Mouse (Mus musculus): ENCODE measurements around the gene Sult1b1. TPM values are rescaled to one million over a fixed set of nuclear protein-coding genes. Genes with fewer than 3 reads are reported as not detected.

Gene Sult1b1
- total and polyA plus RNA-seq, 3 experiments, result not detected

GRCm38 (mm10) chr5:87567306-87567705, 29.3 kb upstream of the Sult1b1 start:
- in situ Hi-C loops (cut with MboI; ENCODE audit: low pct_ligation_motif_present, low pct_unique_long_range_greater_than_20kb, low sequenced_read_pairs) (no loop called here), dilution Hi-C loops (cut with MboI; ENCODE audit: extremely low pct_ligation_motif_present, extremely low pct_unique_long_range_greater_than_20kb, low sequenced_read_pairs) (no loop called here)
- Histone ChIP-seq H3K4me3 (replicated peaks in 1 of 3; ENCODE audit: low read depth in 2 of 3, low read length in 2 of 3, poor library complexity in 1 of 3) (no peak overlapping the region), H3K9ac (ENCODE audit: insufficient read depth, low read depth) (no peak overlapping the region), H3K79me2 (replicated peaks; ENCODE audit: control insufficient read depth, extremely low read depth, insufficient read depth, poor library complexity, severe bottlenecking) (no peaks in the 10 kb centered on the region), H3K27ac (ENCODE audit: insufficient read depth, low read depth) (no peak overlapping the region), H3K9me3 (replicated peaks; ENCODE audit: low read length) (no peaks in the 10 kb centered on the region), H3K27me3 (replicated peaks) (no peaks in the 10 kb centered on the region), H3K4me2 (ENCODE audit: insufficient read depth, low read depth, poor library complexity, severe bottlenecking) (no peak overlapping the region), H3K36me3 (replicated peaks in 1 of 2; ENCODE audit: control insufficient read depth in 1 of 2, insufficient read depth in 1 of 2, low read length in 1 of 2) (no peaks in the 10 kb centered on the region), H3K4me1 (ENCODE audit: control insufficient read depth in 1 of 2, insufficient read depth in 2 of 2) (no peaks in the 10 kb centered on the region)
- DNase-seq (ENCODE audit: extremely low read depth), result no peak
- TF ChIP-seq E2F4 (IDR thresholded peaks at IDR 0.05; ENCODE audit: insufficient replicate concordance, low read depth, low read length) (no peak), USF2 (conservative IDR thresholded peaks at IDR 0.05; ENCODE audit: low read depth, low read length) (no peak), MAFK (IDR thresholded peaks at IDR 0.05; ENCODE audit: insufficient replicate concordance, low read length) (no peak), JUN (IDR thresholded peaks at IDR 0.05; ENCODE audit: insufficient read depth, low read depth, low read length) (no peak), NELFE (IDR thresholded peaks at IDR 0.05; ENCODE audit: low read depth, low read length) (no peak), MAX (IDR thresholded peaks at IDR 0.05; ENCODE audit: low read length) (no peak), ZMIZ1 (IDR thresholded peaks at IDR 0.05; ENCODE audit: low read depth, low read length) (no peak), MXI1 (IDR thresholded peaks at IDR 0.05; ENCODE audit: low read depth, low read length) (no peak), KAT2A (IDR thresholded peaks at IDR 0.05; ENCODE audit: insufficient replicate concordance, low read length) (no peak), USF1 (IDR thresholded peaks at IDR 0.05; ENCODE audit: low read depth, low read length) (no peak), ELF1 (IDR thresholded peaks at IDR 0.05; ENCODE audit: low read depth, low read length) (no peak), UBTF (IDR thresholded peaks at IDR 0.05; ENCODE audit: low read depth, low read length) (no peak), TCF12 (IDR thresholded peaks at IDR 0.05; ENCODE audit: low read depth, low read length) (no peak), POLR2A (IDR thresholded peaks at IDR 0.05; ENCODE audit: low read depth, low read length) (no peak)

GRCm38 (mm10) chr5:87562966-87563365, 25.0 kb upstream of the Sult1b1 start:
- Histone ChIP-seq H3K36me3 (replicated peaks in 1 of 2; ENCODE audit: control insufficient read depth in 1 of 2, insufficient read depth in 1 of 2, low read length in 1 of 2) (no peaks in the 10 kb centered on the region), H3K79me2 (replicated peaks; ENCODE audit: control insufficient read depth, extremely low read depth, insufficient read depth, poor library complexity, severe bottlenecking) (no peaks in the 10 kb centered on the region), H3K4me2 (ENCODE audit: insufficient read depth, low read depth, poor library complexity, severe bottlenecking) (no peak overlapping the region), H3K27me3 (replicated peaks) (no peaks in the 10 kb centered on the region), H3K4me1 (ENCODE audit: control insufficient read depth in 1 of 2, insufficient read depth in 2 of 2) (no peaks in the 10 kb centered on the region), H3K4me3 (replicated peaks in 1 of 3; ENCODE audit: low read depth in 2 of 3, low read length in 2 of 3, poor library complexity in 1 of 3) (no peak overlapping the region), H3K9ac (ENCODE audit: insufficient read depth, low read depth) (no peak overlapping the region), H3K9me3 (replicated peaks; ENCODE audit: low read length) (no peaks in the 10 kb centered on the region), H3K27ac (ENCODE audit: insufficient read depth, low read depth) (no peak overlapping the region)
- dilution Hi-C loops (cut with MboI; ENCODE audit: extremely low pct_ligation_motif_present, extremely low pct_unique_long_range_greater_than_20kb, low sequenced_read_pairs), result no loop called here
- in situ Hi-C loops (cut with MboI; ENCODE audit: low pct_ligation_motif_present, low pct_unique_long_range_greater_than_20kb, low sequenced_read_pairs), result no loop called here
- TF ChIP-seq CHD2 (IDR thresholded peaks at IDR 0.05; ENCODE audit: low read length) (no peak), CHD1 (IDR thresholded peaks at IDR 0.05; ENCODE audit: low read depth, low read length) (no peak), HCFC1 (IDR thresholded peaks at IDR 0.05; ENCODE audit: low read depth, low read length) (no peak), USF1 (IDR thresholded peaks at IDR 0.05; ENCODE audit: low read depth, low read length) (no peak), TCF12 (IDR thresholded peaks at IDR 0.05; ENCODE audit: low read depth, low read length) (no peak), SIN3A (IDR thresholded peaks at IDR 0.05; ENCODE audit: low read length) (no peak)
- no peak for DNase-seq (ENCODE audit: extremely low read depth)
